Mouse (Mus musculus) CH12.LX (cell line): ENCODE measurements around the gene Nav3.

ENCODE experiments used
- CHD2 ChIP-seq: IDR thresholded peaks from 2 replicates; pipeline ENCODE4 v1.6.1; 2011; ENCODE audit warnings: low read length, improper control_type of control experiment
- CTCF ChIP-seq, 2 experiments: IDR thresholded peaks in 1 of 2; conservative IDR thresholded peaks in 1 of 2; 2 replicates each; pipeline ENCODE4 v1.5.1; 2011 to 2012; ENCODE audit warnings: low read depth in 2 of 2, low read length in 2 of 2, improper control_type of control experiment in 1 of 2, inconsistent platforms in 1 of 2, mild to moderate bottlenecking in 1 of 2, moderate library complexity in 1 of 2
- E2F4 ChIP-seq: IDR thresholded peaks from 2 replicates; pipeline ENCODE4 v1.6.1; 2011; ENCODE audit warnings: low read depth, low read length, improper control_type of control experiment; ENCODE audit not compliant: insufficient replicate concordance
- EP300 ChIP-seq: IDR thresholded peaks from 2 replicates; pipeline ENCODE4 v1.6.1; 2011; ENCODE audit warnings: low read length, improper control_type of control experiment
- GABPA ChIP-seq: IDR thresholded peaks from 2 replicates; pipeline ENCODE4 v1.6.1; 2012; ENCODE audit warnings: low read depth, low read length, improper control_type of control experiment, inconsistent platforms; ENCODE audit not compliant: insufficient replicate concordance
- MAFK ChIP-seq: IDR thresholded peaks from 2 replicates; pipeline ENCODE4 v1.6.1; 2011; ENCODE audit warnings: low read length, improper control_type of control experiment; ENCODE audit not compliant: insufficient replicate concordance
- NELFE ChIP-seq: IDR thresholded peaks from 2 replicates; pipeline ENCODE4 v1.6.1; 2011; ENCODE audit warnings: low read depth, low read length, improper control_type of control experiment
- POLR2A ChIP-seq: IDR thresholded peaks from 2 replicates; pipeline ENCODE4 v1.6.1; 2011; ENCODE audit warnings: low read depth, mild to moderate bottlenecking, improper control_type of control experiment, low read length
- TBP ChIP-seq: conservative IDR thresholded peaks from 2 replicates; pipeline ENCODE4 v1.6.1; 2011; ENCODE audit warnings: low read depth, low read length, improper control_type of control experiment
- UBTF ChIP-seq: IDR thresholded peaks from 2 replicates; pipeline ENCODE4 v1.6.1; 2012; ENCODE audit warnings: low read depth, mild to moderate bottlenecking, inconsistent platforms, low read length, improper control_type of control experiment, moderate library complexity

- TF ChIP-seq UBTF: no peak
- no peak for TF ChIP-seq POLR2A
- no peak for TF ChIP-seq CTCF (conservative IDR thresholded peaks at IDR 0.05 in 1 of 2, IDR thresholded peaks at IDR 0.05 in 1 of 2; ENCODE audit: low read depth in 2 of 2, low read length in 2 of 2)
- no peak for TF ChIP-seq EP300
- no peak for TF ChIP-seq CHD2
- no peak for TF ChIP-seq MAFK
- TF ChIP-seq TBP: no peak
- no peak for TF ChIP-seq GABPA
- no peak for TF ChIP-seq E2F4
- no peak for TF ChIP-seq NELFE
Observed at GRCm38 (mm10) chr10:110117341-110117740, 338.7 kb downstream of the Nav3 start.
